Mouse (Mus musculus) brain, embryonic 14.5 days (tissue): ENCODE measurements around the gene Pcolce. TPM values are rescaled to one million over a fixed set of nuclear protein-coding genes. Genes with fewer than 3 reads are reported as not detected.
A peak's percentile ranks its signal among the peaks of the same experiment; 100 is the strongest.

Experiments
- DNase-seq: peaks from one replicate; pipeline ENCODE4 v3.0.0-alpha.2; 2011; ENCODE audit warnings: low read depth
- CTCF ChIP-seq: fragments of 200-500 bp; IDR thresholded peaks from 2 replicates; pipeline ENCODE4 v1.5.1; 2012; ENCODE audit warnings: inconsistent platforms, mild to moderate bottlenecking, moderate library complexity, borderline replicate concordance; ENCODE audit not compliant: insufficient read depth, insufficient read length; ENCODE audit errors: extremely low read depth
- POLR2A ChIP-seq: fragments of 200-500 bp; IDR thresholded peaks from 2 replicates; pipeline ENCODE4 v1.6.1; 2012; ENCODE audit warnings: mild to moderate bottlenecking, inconsistent platforms, borderline replicate concordance; ENCODE audit not compliant: poor library complexity, insufficient read depth, insufficient read length, severe bottlenecking; ENCODE audit errors: extremely low read depth
- polyA plus RNA-seq: library from polyadenylated mRNA; depleted of rRNA; stranded (reverse); fragments of >200 nt; gene quantifications from 2 replicates; pipeline ENCODE4 v1.2.3, GENCODE M21; 2012

The Pcolce gene
- polyA plus RNA-seq, 1 experiment, result 30.4 TPM

- no peak for DNase-seq
- TF ChIP-seq CTCF (no peak), POLR2A (no peak)
These were observed 5.5 kb downstream of the Pcolce start for GRCm38 (mm10) chr5:137607860-137608653.

DNA sequence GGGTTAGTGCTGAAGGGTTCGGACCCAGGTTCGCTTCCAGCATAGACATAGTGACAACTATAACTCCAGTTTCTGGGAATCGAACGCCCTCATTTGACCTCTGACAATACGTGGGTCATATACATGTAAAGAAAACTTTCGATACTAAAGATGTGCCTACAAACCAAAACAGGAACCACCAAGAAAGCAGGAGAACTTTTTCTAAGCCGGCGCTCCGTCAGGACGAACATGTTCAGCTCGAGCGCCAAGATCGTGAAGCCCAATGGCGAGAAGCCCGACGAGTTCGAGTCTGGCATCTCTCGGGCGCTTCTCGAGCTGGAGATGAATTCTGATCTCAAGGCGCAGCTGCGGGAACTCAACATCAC, 12.2 kb downstream of the Pcolce start:
- DNase-seq, result no peak
- TF ChIP-seq CTCF, result no peak
- TF ChIP-seq POLR2A, result no peak

DNA sequence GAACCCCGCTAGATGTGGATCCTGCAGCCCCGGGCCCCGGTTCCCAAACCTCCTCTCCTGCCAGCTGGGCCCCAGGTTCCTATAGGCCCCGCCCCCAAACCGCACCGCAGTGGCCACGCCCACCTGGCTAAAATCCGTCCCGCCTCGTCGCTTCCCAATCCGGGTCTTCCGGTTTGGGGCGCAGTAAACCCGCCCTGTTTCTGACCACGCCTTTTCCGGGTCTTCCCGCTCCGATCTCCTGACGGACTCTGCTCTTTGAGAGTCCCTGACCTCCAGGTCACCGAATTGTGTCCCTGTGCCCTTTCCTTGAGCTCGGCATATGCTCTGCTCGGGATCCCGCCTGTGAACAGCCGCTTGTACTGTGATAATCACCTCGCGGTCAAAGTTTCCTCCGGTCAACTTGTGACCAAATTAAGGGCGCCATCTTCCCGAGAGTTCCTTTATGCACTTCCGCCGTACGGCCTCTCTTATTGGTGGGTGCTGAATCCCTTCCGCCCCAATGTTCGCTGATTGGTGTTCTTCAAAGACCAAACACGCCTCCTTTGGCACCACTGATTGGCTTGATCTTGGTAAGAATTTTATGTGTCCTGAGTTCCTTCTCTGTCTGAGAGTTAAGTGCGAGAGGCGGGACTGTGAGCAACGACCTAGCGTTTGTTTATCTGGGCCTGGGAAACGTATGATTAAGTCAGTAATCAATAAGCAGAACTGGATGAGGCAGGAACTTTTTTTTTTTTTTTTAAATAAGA, 12.8 kb downstream of the Pcolce start, which contains the start of gene Mospd3:
Gene Mospd3, minus strand, starts transcription at position 440 of the 746 bp plus-strand sequence.
- TF ChIP-seq CTCF, result no peak
- peak; percentile 14; the same call in 1 of the 2 replicates for TF ChIP-seq POLR2A

GRCm38 (mm10) chr5:137600281-137600618, 13.3 kb downstream of the Pcolce start:
- TF ChIP-seq POLR2A (no peak), CTCF (no peak)
- DNase-seq, result no peak

More for the DNA sequence above, 12.8 kb downstream of the Pcolce start, which contains the start of gene Mospd3:
- DNase-seq, result peak; percentile 100

DNA sequence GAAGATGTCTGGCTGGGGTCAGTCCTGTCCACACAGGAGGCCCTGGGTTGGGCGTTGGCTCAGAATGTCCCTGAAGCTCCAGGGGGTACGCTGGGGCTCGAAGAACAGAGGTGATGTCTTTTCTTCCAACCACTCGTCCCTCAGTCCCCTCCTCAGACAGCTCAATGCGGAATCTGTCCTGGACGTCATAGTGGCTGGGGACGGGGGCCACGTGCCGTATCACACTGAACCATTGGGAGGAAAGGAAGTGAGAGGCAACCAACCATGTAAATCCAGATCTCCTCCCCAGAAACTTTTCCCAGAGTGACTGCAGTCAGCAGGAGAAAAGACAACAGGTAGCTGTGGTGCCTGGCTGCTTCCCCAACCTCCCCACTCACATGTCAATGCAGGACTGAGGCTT, 14.0 kb downstream of the Pcolce start:
- no peak for TF ChIP-seq POLR2A
- TF ChIP-seq CTCF, result no peak
- DNase-seq, result no peak

DNA sequence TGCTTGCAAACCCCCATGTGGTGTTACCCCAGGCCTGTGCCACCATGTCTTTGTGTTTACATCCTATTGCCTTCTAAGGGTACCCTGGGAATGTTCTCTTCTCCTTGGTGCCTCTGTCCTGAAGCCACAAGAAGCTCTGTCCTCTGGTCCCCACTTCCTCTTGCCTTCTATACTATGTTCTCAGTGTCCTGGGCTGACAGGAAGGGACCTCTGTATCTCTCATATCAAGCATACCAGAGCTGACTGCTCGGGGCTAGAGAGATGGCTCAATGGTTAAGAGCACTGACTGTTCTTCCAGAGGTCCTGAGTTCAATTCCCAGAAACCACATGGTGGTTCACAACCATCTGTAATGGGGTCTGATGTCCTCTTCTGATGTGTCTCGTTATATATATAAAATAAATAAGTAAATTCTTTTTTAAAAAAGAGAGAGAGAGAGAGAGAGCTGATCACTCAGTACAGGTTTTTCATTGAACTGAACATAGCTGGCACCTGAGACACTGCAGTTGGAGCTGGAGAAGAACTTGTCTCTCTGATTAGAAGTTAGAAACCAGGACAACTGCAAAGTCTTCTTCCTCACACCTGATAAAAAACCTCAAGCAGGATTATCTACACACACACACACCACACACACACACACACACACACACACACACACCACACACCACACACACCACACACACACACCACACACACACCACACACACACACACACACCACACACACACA, 15.3 kb downstream of the Pcolce start:
- TF ChIP-seq POLR2A (no peak), CTCF (no peak)
- DNase-seq, result no peak

GRCm38 (mm10) chr5:137597625-137598024, 16.0 kb downstream of the Pcolce start:
- no peak for TF ChIP-seq POLR2A
- no peak for TF ChIP-seq CTCF
- no peak for DNase-seq

DNA sequence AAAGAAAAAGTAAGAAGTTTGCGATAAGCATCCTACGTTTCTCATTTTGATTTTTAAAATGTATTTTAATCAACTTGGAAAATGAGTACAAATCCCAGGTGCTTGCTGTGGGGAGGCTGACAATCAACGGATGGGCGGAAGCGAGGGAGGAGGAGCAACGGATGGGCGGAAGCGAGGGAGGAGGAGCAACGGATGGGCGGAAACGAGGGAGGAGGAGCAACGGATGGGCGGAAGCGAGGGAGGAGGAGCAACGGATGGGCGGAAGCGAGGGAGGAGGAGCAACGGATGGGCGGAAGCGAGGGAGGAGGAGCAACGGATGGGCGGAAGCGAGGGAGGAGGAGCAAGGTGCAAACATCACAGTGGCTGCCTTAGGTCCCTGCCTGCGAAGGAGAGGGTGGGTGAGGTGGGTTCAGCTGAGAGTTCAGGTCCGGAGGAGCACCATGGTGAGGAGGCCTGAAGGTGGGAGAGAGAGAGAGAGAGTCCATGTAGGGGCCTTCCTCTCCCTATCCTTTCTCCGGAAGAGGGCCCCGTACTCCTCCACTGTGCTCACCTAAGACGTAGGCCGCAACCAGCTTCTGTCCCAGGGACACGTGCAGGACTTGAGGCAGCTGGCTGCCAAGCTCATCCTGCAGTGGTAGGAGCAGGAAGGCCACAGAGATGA, 16.9 kb downstream of the Pcolce start:
- peak; percentile 42 for DNase-seq
- TF ChIP-seq CTCF (no peak), POLR2A (no peak)

GRCm38 (mm10) chr5:137595921-137596320, 17.7 kb downstream of the Pcolce start:
- TF ChIP-seq POLR2A (no peak), CTCF (no peak)
- no peak for DNase-seq

DNA sequence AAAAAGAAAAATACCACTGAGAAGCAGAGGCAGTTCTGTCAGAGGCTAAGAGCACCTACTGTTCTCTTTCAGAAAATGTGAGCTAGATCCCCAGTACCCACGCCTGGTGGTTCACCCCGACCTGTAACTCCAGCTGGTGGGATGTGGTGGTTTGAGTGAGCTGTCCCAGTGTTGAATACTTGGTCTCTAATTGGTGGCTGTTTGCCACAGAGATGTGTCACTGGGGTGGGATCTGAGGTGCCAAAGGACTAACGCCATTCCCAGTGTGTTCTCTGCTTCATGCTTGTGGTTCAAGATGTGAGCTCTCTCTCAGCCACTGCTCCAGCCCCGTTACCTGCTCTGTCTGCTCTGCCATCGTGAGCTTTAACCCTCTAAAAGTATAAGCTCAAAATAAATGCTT, 23.1 kb downstream of the Pcolce start:
- no peak for TF ChIP-seq POLR2A
- no peak for TF ChIP-seq CTCF
- no peak for DNase-seq

DNA sequence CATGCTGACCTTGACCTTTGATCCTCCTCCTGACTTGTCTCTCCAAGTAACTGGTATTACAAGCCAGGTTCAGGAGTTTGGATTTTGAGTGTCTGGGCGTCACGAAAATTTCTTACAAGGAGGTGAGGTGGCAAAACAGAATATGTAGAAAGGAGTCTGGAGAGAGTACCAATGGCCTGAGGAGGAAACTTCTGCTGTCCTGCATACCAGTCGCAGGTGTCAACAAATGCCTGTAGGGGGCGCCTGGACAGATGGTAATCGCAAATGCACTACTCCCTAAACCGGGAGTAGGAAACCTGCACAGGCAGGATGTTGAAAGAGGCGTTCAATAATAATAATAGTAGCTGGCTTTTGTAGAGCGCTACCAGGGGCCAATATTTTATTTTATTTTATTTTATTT, 28.6 kb downstream of the Pcolce start:
- TF ChIP-seq CTCF (peak; percentile 61; the same call in 1 of the 2 replicates), POLR2A (no peak)
- peak; percentile 68 for DNase-seq
